Mouse (Mus musculus): ENCODE measurements around the gene Dnajc11. TPM values are rescaled to one million over a fixed set of nuclear protein-coding genes. Genes with fewer than 3 reads are reported as not detected.

Dnajc11 gene
- polyA plus RNA-seq, 1 experiment from 2014 or later: 74.5 TPM

DNA sequence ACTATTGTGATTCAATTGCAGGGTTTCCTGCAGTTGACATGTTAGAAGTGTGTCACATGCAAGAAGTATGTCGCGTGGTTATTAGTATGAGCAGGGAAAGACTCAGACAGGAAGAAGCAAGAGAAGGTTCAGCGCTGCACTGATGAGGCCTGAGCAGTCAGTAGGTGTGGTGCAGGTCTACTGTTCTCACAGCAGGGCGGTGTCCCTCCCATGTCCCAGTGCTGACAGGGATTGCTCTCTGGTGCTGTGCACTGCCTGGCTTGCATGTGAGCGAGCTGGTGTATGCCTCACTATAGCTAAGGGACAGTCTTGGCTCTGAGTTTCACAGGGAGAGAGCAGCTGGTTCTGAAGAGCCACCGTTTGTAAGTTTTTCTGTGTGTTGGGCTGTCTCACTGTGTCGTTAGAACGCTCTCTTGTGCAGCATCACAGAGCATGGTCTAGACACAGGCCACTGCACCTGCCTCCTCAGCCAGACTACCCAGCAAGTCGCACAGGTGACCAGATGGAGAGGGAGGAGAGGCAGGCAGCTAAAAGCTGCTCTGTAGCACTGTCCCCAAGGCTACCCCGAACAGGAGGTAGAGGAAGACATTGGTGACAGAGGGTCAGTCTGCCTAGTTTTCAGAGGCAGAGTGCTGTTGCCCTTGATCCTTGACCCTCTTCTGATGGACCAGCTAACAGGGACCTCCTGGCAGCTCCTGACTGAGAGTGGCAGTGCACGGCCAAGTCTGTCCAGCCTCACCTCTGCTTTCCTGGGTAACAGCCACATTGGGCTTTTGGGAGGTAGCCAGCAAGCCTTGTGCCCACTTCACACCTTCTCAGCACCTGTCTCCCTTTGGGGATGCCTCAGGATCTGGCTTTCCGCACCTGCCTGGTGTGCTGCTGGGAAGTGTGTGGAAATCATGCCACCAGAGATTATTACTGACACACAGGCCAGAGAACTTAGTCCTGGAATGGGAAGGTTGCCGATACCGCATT, 15.3 kb downstream of the Dnajc11 start:
- Histone ChIP-seq H3K27me3 (ENCODE audit: control insufficient read depth, insufficient read depth, low read length) (no peaks in the 10 kb centered on the region), H3K4me3 (ENCODE audit: low read length) (no peak overlapping the region), H3K4me1 (ENCODE audit: control insufficient read depth, insufficient read depth, low read length) (no peaks in the 10 kb centered on the region), H3K36me3 (ENCODE audit: control insufficient read depth, insufficient read depth, low read length) (peaks cover 31% of the 10 kb centered on the region), H3K9me3 (ENCODE audit: control insufficient read depth, low read length) (no peaks in the 10 kb centered on the region), H3K4me2 (replicated peaks; ENCODE audit: low read depth, low read length) (no peak overlapping the region), H3K9ac (ENCODE audit: low read depth, low read length) (no peak overlapping the region), H3K27ac (ENCODE audit: low read depth, low read length) (no peak overlapping the region)
- 94% methylated on average over 14 of the region's 14 CpGs for WGBS
- ATAC-seq (ENCODE audit: low FRiP score, low TSS enrichment): no peak

DNA sequence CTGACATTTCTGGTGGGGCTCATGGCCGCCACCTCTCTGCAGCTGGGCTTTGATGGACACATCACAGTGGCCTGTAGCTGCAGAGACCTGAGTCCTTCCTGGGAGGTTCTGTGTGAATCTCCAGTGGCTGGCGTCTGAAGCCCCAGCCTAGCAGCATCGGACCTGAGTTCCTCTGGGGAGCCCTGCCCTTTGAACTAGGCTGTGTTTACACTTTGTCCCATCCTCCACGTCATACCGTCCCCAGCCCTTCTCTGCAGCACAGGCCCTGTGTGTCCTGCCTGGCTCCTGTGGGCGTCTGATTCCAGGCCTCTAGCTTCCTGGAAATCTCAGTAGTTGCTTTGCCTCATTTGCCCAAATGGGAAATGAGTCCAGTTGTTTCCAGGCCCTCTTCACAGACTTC, 19.7 kb downstream of the Dnajc11 start:
- H3K4me3 ChIP-seq (ENCODE audit: low read length): no peak overlapping the region
- H3K9ac ChIP-seq (ENCODE audit: low read depth, low read length): no peak overlapping the region
- no peak overlapping the region for H3K4me2 ChIP-seq (replicated peaks; ENCODE audit: low read depth, low read length)
- H3K4me1 ChIP-seq (ENCODE audit: control insufficient read depth, insufficient read depth, low read length): no peaks in the 10 kb centered on the region
- H3K9me3 ChIP-seq (ENCODE audit: control insufficient read depth, low read length): no peaks in the 10 kb centered on the region
- no peaks in the 10 kb centered on the region for H3K27me3 ChIP-seq (ENCODE audit: control insufficient read depth, insufficient read depth, low read length)
- ATAC-seq (ENCODE audit: low FRiP score, low TSS enrichment): no peak
- peaks cover 65% of the 10 kb centered on the region for H3K36me3 ChIP-seq (ENCODE audit: control insufficient read depth, insufficient read depth, low read length)
- WGBS: 68% methylated on average over 6 of the region's 6 CpGs
- H3K27ac ChIP-seq (ENCODE audit: low read depth, low read length): no peak overlapping the region

DNA sequence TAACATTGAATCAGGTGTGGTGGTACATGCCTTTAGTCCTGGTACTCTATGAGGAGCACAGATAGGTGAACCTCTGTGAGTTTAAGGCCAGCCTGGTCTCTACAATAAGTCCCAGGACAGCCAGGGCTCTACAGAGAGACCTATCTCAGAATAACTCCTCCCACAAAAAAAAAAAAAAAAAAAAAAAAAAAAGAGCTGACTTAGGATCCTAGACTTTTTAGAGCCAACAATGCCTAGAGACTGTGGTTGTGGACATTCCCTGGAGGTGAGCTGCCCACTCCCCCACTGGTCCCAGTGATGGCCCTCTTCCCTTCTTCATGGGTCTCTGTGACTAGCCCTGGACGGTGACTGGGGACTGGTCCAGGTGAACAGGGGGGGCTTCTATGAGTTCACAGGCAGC, 22.3 kb downstream of the Dnajc11 start:
- no peak overlapping the region for H3K9ac ChIP-seq (ENCODE audit: low read depth, low read length)
- no peak overlapping the region for H3K4me2 ChIP-seq (replicated peaks; ENCODE audit: low read depth, low read length)
- no peaks in the 10 kb centered on the region for H3K9me3 ChIP-seq (ENCODE audit: control insufficient read depth, low read length)
- no peaks in the 10 kb centered on the region for H3K4me1 ChIP-seq (ENCODE audit: control insufficient read depth, insufficient read depth, low read length)
- H3K27me3 ChIP-seq (ENCODE audit: control insufficient read depth, insufficient read depth, low read length): no peaks in the 10 kb centered on the region
- no peak for ATAC-seq (ENCODE audit: low FRiP score, low TSS enrichment)
- no peak overlapping the region for H3K27ac ChIP-seq (ENCODE audit: low read depth, low read length)
- WGBS: 86% methylated on average over 1 of the region's 1 CpGs
- no peak overlapping the region for H3K4me3 ChIP-seq (ENCODE audit: low read length)
- peaks cover 84% of the 10 kb centered on the region for H3K36me3 ChIP-seq (ENCODE audit: control insufficient read depth, insufficient read depth, low read length)

DNA sequence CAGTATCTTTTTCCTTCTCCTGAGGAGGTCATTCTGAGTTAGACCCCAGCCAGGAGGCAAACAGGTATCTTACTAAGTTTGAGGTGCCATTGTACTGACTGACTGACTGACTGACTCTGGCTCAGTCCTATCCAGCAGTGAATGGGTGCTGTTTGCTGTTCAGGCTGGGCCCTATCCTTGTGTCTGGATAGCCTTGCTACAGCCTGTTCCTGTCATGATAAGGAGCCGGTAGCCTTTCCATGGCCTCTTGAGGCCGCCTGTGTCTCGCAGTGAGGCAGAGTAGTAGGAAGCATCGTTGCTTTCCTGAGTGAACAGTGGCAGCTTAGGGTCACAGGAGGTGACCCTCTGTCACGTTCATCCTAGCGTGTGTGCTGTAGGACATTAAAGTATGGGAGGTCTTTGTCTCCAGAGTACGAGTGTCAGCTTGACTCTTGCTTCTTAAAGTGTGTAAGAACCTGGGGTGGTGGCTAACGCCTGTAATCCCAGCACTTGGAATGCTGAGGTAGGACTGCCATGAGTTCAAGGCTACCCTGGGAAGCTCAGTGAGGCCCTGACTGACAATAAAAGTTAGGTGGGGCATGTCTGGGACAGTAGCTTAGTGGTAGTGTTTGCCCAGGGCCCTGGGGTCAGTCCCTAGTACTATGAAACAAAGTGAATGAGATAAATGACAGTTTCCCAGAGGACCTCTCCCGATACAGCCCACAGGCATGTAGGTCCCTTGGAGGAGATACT, 24.3 kb downstream of the Dnajc11 start:
- H3K9ac ChIP-seq (ENCODE audit: low read depth, low read length): no peak overlapping the region
- H3K27ac ChIP-seq (ENCODE audit: low read depth, low read length): no peak overlapping the region
- WGBS: 61% methylated on average over 9 of the region's 9 CpGs
- H3K36me3 ChIP-seq (ENCODE audit: control insufficient read depth, insufficient read depth, low read length): peaks cover 76% of the 10 kb centered on the region
- no peak overlapping the region for H3K4me2 ChIP-seq (replicated peaks; ENCODE audit: low read depth, low read length)
- H3K4me3 ChIP-seq (ENCODE audit: low read length): no peak overlapping the region
- no peaks in the 10 kb centered on the region for H3K9me3 ChIP-seq (ENCODE audit: control insufficient read depth, low read length)
- no peaks in the 10 kb centered on the region for H3K27me3 ChIP-seq (ENCODE audit: control insufficient read depth, insufficient read depth, low read length)
- no peak for ATAC-seq (ENCODE audit: low FRiP score, low TSS enrichment)
- H3K4me1 ChIP-seq (ENCODE audit: control insufficient read depth, insufficient read depth, low read length): no peaks in the 10 kb centered on the region

DNA sequence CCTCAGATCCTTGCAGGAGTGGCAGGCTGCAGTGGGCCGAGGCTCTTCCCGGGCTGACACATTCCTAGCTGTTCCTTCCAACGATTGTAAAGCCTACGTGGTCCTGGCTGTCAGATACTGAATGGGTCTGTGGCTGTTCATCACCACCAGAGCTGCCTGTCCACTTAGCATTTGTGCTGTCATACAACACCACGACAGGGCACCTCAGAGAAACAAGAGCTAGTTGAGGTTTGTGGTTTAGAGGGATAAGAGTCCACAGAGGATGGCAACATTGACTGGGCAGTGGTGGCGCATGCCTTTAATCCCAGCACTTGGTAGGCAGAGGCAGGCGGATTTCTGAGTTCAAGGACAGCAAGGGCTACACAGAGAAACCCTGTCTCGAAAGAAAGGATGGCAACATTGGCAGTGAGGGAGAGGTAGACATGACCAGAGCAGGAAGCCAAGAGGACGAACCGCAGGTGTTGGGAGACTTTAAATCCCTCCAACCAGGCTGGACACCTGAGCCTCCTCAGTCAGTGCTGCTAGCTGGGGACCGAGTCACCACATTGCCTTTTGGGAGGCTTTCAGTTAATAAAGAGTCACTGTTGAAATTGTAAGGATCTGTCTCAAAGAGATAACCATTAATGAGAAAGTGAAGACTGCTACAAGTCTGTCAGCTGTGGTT, 26.5 kb downstream of the Dnajc11 start:
- ATAC-seq (ENCODE audit: low FRiP score, low TSS enrichment): no peak
- no peaks in the 10 kb centered on the region for H3K4me1 ChIP-seq (ENCODE audit: control insufficient read depth, insufficient read depth, low read length)
- no peak overlapping the region for H3K4me3 ChIP-seq (ENCODE audit: low read length)
- H3K9ac ChIP-seq (ENCODE audit: low read depth, low read length): no peak overlapping the region
- WGBS: 91% methylated on average over 11 of the region's 11 CpGs
- no peaks in the 10 kb centered on the region for H3K9me3 ChIP-seq (ENCODE audit: control insufficient read depth, low read length)
- H3K4me2 ChIP-seq (replicated peaks; ENCODE audit: low read depth, low read length): no peak overlapping the region
- H3K27me3 ChIP-seq (ENCODE audit: control insufficient read depth, insufficient read depth, low read length): no peaks in the 10 kb centered on the region
- H3K27ac ChIP-seq (ENCODE audit: low read depth, low read length): no peak overlapping the region
- H3K36me3 ChIP-seq (ENCODE audit: control insufficient read depth, insufficient read depth, low read length): peaks cover 72% of the 10 kb centered on the region

DNA sequence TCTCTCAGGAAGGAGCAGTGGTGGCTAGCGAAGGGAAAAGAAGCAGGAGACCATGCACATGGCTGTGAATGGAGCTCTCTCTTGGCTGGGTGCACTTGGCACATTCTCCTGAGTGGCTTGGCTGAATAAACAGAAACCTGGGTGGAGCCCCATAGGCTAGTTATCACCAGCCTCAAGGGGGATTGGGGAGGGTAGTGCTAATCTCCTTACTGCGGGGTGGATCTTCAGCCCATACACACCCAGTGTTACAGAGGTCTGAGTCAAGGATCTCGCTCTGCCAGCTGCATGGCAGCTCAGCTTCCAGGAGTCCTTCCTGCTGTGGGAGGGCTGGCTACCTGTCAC, 27.0 kb downstream of the Dnajc11 start:
- 0 out of 2 replicates have a peak, but pooled peaks have one; percentile 36 for ATAC-seq (ENCODE audit: low FRiP score, low TSS enrichment)
- Histone ChIP-seq H3K9me3 (ENCODE audit: control insufficient read depth, low read length) (no peaks in the 10 kb centered on the region), H3K4me1 (ENCODE audit: control insufficient read depth, insufficient read depth, low read length) (no peaks in the 10 kb centered on the region), H3K36me3 (ENCODE audit: control insufficient read depth, insufficient read depth, low read length) (peaks cover 73% of the 10 kb centered on the region), H3K27ac (ENCODE audit: low read depth, low read length) (no peak overlapping the region), H3K9ac (ENCODE audit: low read depth, low read length) (no peak overlapping the region), H3K4me2 (replicated peaks; ENCODE audit: low read depth, low read length) (no peak overlapping the region), H3K4me3 (ENCODE audit: low read length) (no peak overlapping the region), H3K27me3 (ENCODE audit: control insufficient read depth, insufficient read depth, low read length) (no peaks in the 10 kb centered on the region)
- 74% methylated on average over 3 of the region's 3 CpGs for WGBS

DNA sequence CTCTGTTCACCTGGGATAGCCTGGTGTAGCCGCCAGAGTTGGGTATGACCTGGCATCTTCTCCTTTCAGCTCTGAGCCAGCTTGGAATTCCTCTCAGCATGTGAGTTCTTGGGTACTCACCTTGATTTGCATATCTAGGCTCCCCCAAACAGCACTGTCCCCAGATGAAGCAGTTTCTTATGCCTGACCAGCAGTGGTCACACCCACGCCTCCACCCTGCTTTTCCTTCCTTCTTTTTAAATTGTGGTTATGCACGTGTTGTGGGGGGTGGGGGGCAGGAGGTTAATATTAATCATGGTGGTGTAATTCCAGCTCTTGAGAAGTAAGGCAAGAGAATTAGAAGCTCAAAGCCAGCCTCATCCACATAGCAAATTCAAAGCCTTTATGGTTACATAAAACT, 29.3 kb downstream of the Dnajc11 start:
- WGBS: 73% methylated on average over 3 of the region's 3 CpGs
- H3K4me1 ChIP-seq (ENCODE audit: control insufficient read depth, insufficient read depth, low read length): no peaks in the 10 kb centered on the region
- no peak overlapping the region for H3K27ac ChIP-seq (ENCODE audit: low read depth, low read length)
- peaks cover 54% of the 10 kb centered on the region for H3K36me3 ChIP-seq (ENCODE audit: control insufficient read depth, insufficient read depth, low read length)
- H3K27me3 ChIP-seq (ENCODE audit: control insufficient read depth, insufficient read depth, low read length): no peaks in the 10 kb centered on the region
- no peaks in the 10 kb centered on the region for H3K9me3 ChIP-seq (ENCODE audit: control insufficient read depth, low read length)
- no peak overlapping the region for H3K4me3 ChIP-seq (ENCODE audit: low read length)
- no peak overlapping the region for H3K9ac ChIP-seq (ENCODE audit: low read depth, low read length)
- H3K4me2 ChIP-seq (replicated peaks; ENCODE audit: low read depth, low read length): no peak overlapping the region
- no peak for ATAC-seq (ENCODE audit: low FRiP score, low TSS enrichment)

DNA sequence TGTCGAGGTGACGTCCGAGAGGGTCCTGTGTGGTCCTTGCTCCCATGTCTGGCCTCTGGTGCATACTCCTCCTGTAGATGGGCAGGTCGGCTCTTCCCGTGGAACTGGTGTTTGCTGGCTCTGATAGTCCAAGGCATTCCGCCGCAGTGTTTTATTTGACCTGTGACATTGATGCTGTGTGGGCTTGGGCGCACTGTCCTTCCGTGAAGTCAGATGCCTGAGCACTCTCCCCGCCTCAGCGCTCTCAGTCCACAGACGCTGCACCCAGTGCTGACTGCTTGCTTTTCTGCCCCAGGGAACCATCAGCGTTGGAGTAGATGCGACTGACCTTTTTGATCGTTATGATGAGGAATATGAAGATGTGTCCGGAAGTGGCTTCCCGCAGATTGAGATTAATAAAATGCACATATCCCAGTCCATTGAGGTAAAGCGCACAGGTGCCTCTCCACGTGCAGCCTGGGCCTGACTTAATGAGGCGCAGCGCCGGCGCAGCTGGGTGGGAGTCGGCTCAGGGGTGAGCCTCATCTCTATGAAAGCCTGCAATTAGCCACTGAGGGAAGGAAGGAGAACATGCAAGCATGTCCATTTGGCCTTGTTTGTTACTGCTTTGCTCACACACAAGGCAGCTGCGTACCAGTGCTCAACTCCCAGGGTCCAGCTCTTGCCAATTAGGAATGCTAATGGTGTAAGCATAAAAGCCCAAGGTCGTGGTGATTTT, 34.9 kb downstream of the Dnajc11 start:
- Histone ChIP-seq H3K27me3 (ENCODE audit: control insufficient read depth, insufficient read depth, low read length) (no peaks in the 10 kb centered on the region), H3K36me3 (ENCODE audit: control insufficient read depth, insufficient read depth, low read length) (peaks cover 46% of the 10 kb centered on the region), H3K4me1 (ENCODE audit: control insufficient read depth, insufficient read depth, low read length) (peaks cover 14% of the 10 kb centered on the region; the same call in 1 of the 2 replicates), H3K9ac (ENCODE audit: low read depth, low read length) (no peak overlapping the region), H3K9me3 (ENCODE audit: control insufficient read depth, low read length) (no peaks in the 10 kb centered on the region), H3K27ac (ENCODE audit: low read depth, low read length) (peak overlapping the region; percentile 77), H3K4me3 (ENCODE audit: low read length) (no peak overlapping the region), H3K4me2 (replicated peaks; ENCODE audit: low read depth, low read length) (no peak overlapping the region)
- peak; percentile 61; the same call in 1 of the 2 replicates for ATAC-seq (ENCODE audit: low FRiP score, low TSS enrichment)
- WGBS: 52% methylated on average over 26 of the region's 26 CpGs
